Mouse (Mus musculus) megakaryocyte-erythroid progenitor cell, adult 5 weeks (primary cell): Measurements from ENCODE around the gene Ten1. TPM values are rescaled to one million over a fixed set of nuclear protein-coding genes. Genes with fewer than 3 reads are reported as not detected.

Experiments used
- polyA plus RNA-seq: library from polyadenylated mRNA; stranded (reverse); fragments of >175 nt; gene quantifications from 2 replicates; pipeline ENCODE4 v1.2.3, GENCODE M21; 2012

The Ten1 gene
- polyA plus RNA-seq: 138 and 142 TPM in 2 replicates

GRCm38 (mm10) chr11:116198639-116199531 lies at the start of gene Ten1, which contains the start of gene Acox1:
TSS of gene Ten1 (plus strand) at chr11:116198855.
TSS of gene Acox1 (minus strand) at chr11:116199045.

GRCm38 (mm10) chr11:116167884-116168439 lies 30.7 kb upstream of the Ten1 start, which contains the start of gene Fbf1:
TSS of gene Fbf1 (minus strand) at chr11:116168166.

GRCm38 (mm10) chr11:116237742-116238395 lies 39.2 kb downstream of the Ten1 start, which contains the start of gene Evpl:
TSS of gene Evpl (minus strand) at chr11:116238077.

Other genes with a start within 250 kb of the Ten1 start
- 0.71 and 1.1 TPM in 2 replicates for gene Itgb4, start 224.1 kb upstream of the Ten1 start, polyA plus RNA-seq
- 84.2 and 104 TPM in 2 replicates for gene Galk1, start 186.1 kb upstream of the Ten1 start, polyA plus RNA-seq
- 1,041 and 1,153 TPM in 2 replicates for gene H3f3b, start 170.9 kb upstream of the Ten1 start, polyA plus RNA-seq
- 52.5 and 55.4 TPM in 2 replicates for gene Unk, start 168.5 kb upstream of the Ten1 start, polyA plus RNA-seq
- gene Unc13d, start 120.9 kb upstream of the Ten1 start, polyA plus RNA-seq: 87.6 and 108 TPM in 2 replicates
- 310 and 331 TPM in 2 replicates for gene Wbp2, start 111.9 kb upstream of the Ten1 start, polyA plus RNA-seq
- 10.0 and 18.4 TPM in 2 replicates for gene Trim47, start 71.6 kb upstream of the Ten1 start, polyA plus RNA-seq
- 6.7 and 6.9 TPM in 2 replicates for gene Trim65, start 67.7 kb upstream of the Ten1 start, polyA plus RNA-seq
- 128 and 145 TPM in 2 replicates for gene Mrpl38, start 60.0 kb upstream of the Ten1 start, polyA plus RNA-seq
- gene Fbf1, start 30.7 kb upstream of the Ten1 start, polyA plus RNA-seq: 21.1 and 35.1 TPM in 2 replicates
- 2.9 and 3.1 TPM in 2 replicates for gene Acox1, start 190 bp downstream of the Ten1 start, polyA plus RNA-seq
- 1.5 and 3.1 TPM in 2 replicates for gene Evpl, start 39.2 kb downstream of the Ten1 start, polyA plus RNA-seq
- 59.2 and 66.7 TPM in 2 replicates for gene Srp68, start 75.4 kb downstream of the Ten1 start, polyA plus RNA-seq
- 0.13 and 0.17 TPM in 2 replicates for gene Galr2, start 82.1 kb downstream of the Ten1 start, polyA plus RNA-seq
- gene Exoc7, start 108.4 kb downstream of the Ten1 start, polyA plus RNA-seq: 12.4 and 14.8 TPM in 2 replicates
- gene Foxj1, start 136.5 kb downstream of the Ten1 start, polyA plus RNA-seq: 0.35 and 1.3 TPM in 2 replicates
- 9.0 and 10.1 TPM in 2 replicates for gene Rnf157, start 214.2 kb downstream of the Ten1 start, polyA plus RNA-seq
- gene Ubald2, start 235.2 kb downstream of the Ten1 start, polyA plus RNA-seq: 706 and 748 TPM in 2 replicates